Mouse (Mus musculus) G1E (cell line): ENCODE results near the gene Fut7.

Source experiments
- CTCF ChIP-seq: IDR thresholded peaks from 2 replicates; pipeline ENCODE4 v1.5.1; 2012; ENCODE audit warnings: low read depth, low read length, inconsistent platforms, mixed read lengths
- GATA1 ChIP-seq: IDR thresholded peaks from 2 replicates; pipeline ENCODE4 v1.6.1; 2012; ENCODE audit warnings: borderline replicate concordance, low read length, inconsistent platforms, mixed read lengths
- GATA2 ChIP-seq: IDR thresholded peaks from 2 replicates; pipeline ENCODE4 v1.6.1; 2012; ENCODE audit warnings: low read depth, low read length, inconsistent platforms, borderline replicate concordance
- POLR2AphosphoS5 ChIP-seq: IDR thresholded peaks from 2 replicates; pipeline ENCODE4 v1.6.1; 2012; ENCODE audit warnings: low read depth, low read length, inconsistent platforms; ENCODE audit not compliant: insufficient replicate concordance
- TAL1 ChIP-seq: conservative IDR thresholded peaks from 2 replicates; pipeline ENCODE4 v1.6.1; 2012; ENCODE audit warnings: low read depth, low read length, inconsistent platforms, mixed read lengths

- no peak for TF ChIP-seq CTCF
- no peak for TF ChIP-seq POLR2AphosphoS5
- no peak for TF ChIP-seq GATA1
- TF ChIP-seq TAL1, result no peak
- no peak for TF ChIP-seq GATA2
These were observed 13.3 kb downstream of the Fut7 start for GRCm38 (mm10) chr2:25436286-25436820.
